Mouse (Mus musculus) midbrain, postnatal 0 days (tissue): ENCODE data around the gene Aldh18a1. TPM values are rescaled to one million over a fixed set of nuclear protein-coding genes. Genes with fewer than 3 reads are reported as not detected.

Experiments
- ATAC-seq: fragments of 200-750 bp; cut with Nextera tagmentation; 2 replicates; pipeline ENCODE4 v1.8.0; 2017; ENCODE audit warnings: moderate number of reproducible peaks, mild to moderate bottlenecking, moderate TSS enrichment, moderate library complexity; ENCODE audit not compliant: low FRiP score
- DNase-seq: peaks from one replicate; pipeline ENCODE4 v3.0.0-alpha.2; 2015; ENCODE audit warnings: low spot score
- H3K27ac ChIP-seq: fragments of 300-500 bp; sonication (generic); 2 replicates; pipeline ENCODE4 v1.5.1; 2014; ENCODE audit warnings: low read depth, mild to moderate bottlenecking, low read length, mixed read lengths
- H3K27me3 ChIP-seq: fragments of 300-500 bp; sonication (generic); 2 replicates; pipeline ENCODE4 v1.6.1; 2014; ENCODE audit warnings: low read length, control low read depth, mixed read lengths; ENCODE audit not compliant: insufficient read depth
- H3K36me3 ChIP-seq: fragments of 300-500 bp; sonication (generic); 2 replicates; pipeline ENCODE4 v1.6.1; 2014; ENCODE audit warnings: low read length, control low read depth, mixed read lengths; ENCODE audit not compliant: insufficient read depth
- H3K4me1 ChIP-seq: fragments of 300-500 bp; sonication (generic); 2 replicates; pipeline ENCODE4 v1.6.1; 2014; ENCODE audit warnings: mild to moderate bottlenecking, control low read depth, antibody characterized with exemption, low read length, mixed read lengths; ENCODE audit not compliant: insufficient read depth
- H3K4me2 ChIP-seq: fragments of 300-500 bp; sonication (generic); 2 replicates; pipeline ENCODE4 v1.6.1; 2014; ENCODE audit warnings: low read depth, mild to moderate bottlenecking, low read length, mixed read lengths; ENCODE audit not compliant: poor library complexity, severe bottlenecking
- H3K4me3 ChIP-seq: fragments of 300-500 bp; sonication (generic); 2 replicates; pipeline ENCODE4 v1.5.1; 2014; ENCODE audit warnings: low read depth, mild to moderate bottlenecking, low read length, moderate library complexity
- H3K9ac ChIP-seq: fragments of 300-500 bp; sonication (generic); replicated peaks from 2 replicates; pipeline ENCODE4 v1.6.1; 2014; ENCODE audit warnings: mild to moderate bottlenecking, low read length, moderate library complexity, mixed read lengths; ENCODE audit not compliant: poor library complexity, severe bottlenecking
- H3K9me3 ChIP-seq: fragments of 300-500 bp; sonication (generic); 2 replicates; pipeline ENCODE4 v1.6.1; 2016; ENCODE audit warnings: low read length, control low read depth
- CTCF ChIP-seq: IDR thresholded peaks from 2 replicates; pipeline ENCODE4 v1.5.1; 2016; ENCODE audit warnings: antibody characterized with exemption, mild to moderate bottlenecking
- WGBS: fragments of 180-500 bp; shearing (Covaris S2); extraction: QIAGEN DNeasy Blood & Tissue Kit; methylation state at CpG from one replicate; pipeline ENCODE4 v1.1.7; 2014; 5-methylcytosine and 5-hydroxymethylcytosine counted together
- polyA plus RNA-seq: library from polyadenylated mRNA; unstranded; fragments of >200 nt; fragmentation: Nextera tagmentation; extraction: Ambion mirVana; gene quantifications from 2 replicates; pipeline ENCODE4 v1.2.1, GENCODE M21; 2015
- total RNA-seq: library from RNA; depleted of rRNA; stranded (reverse); fragments of >200 nt; gene quantifications from 2 replicates; pipeline ENCODE4 v1.2.3, GENCODE M21; 2014; rRNA removed

The Aldh18a1 gene
- total RNA-seq, result 67.4 and 73.6 TPM in 2 replicates
- 28.9 and 31.4 TPM in 2 replicates for polyA plus RNA-seq

DNA sequence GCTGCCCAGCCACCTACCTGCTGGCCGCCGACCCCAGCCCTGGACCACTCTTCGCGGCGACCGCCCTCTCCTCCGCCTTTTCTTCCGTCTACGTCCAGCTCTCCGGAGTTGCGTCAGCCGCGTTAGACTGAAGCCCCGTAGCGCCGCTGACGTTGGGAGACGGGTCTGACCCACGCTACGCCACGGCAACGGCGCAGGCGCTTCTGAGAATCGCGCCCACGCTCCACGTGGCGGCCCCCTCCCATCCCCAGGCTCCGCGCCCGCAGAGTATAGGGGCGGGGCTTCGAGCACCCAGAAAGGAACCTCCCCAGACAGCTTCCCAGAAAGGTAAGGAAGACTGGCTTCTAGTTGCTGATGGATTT lies at the start of gene Aldh18a1:
Gene Aldh18a1 (minus strand): TSS at position 171 of the 362 bp plus-strand sequence.
- DNase-seq (peak; percentile 97), ATAC-seq (peak; percentile 97)
- TF ChIP-seq CTCF, result peak; percentile 22
- H3K4me3 ChIP-seq, result peak within 1 kb of the TSS; percentile 45
- under 1% methylated on average over 31 of the region's 34 CpGs for WGBS
- H3K9me3 ChIP-seq, result no peaks in the 10 kb centered on the region
- H3K27ac ChIP-seq, result peak within 1 kb of the TSS; percentile 59
- peak within 1 kb of the TSS; percentile 68 for H3K9ac ChIP-seq
- peaks cover 6% of the 10 kb centered on the region for H3K4me1 ChIP-seq
- H3K4me2 ChIP-seq, result peak within 1 kb of the TSS; percentile 75
- no peaks in the 10 kb centered on the region for H3K36me3 ChIP-seq
- H3K27me3 ChIP-seq, result no peaks in the 10 kb centered on the region

DNA sequence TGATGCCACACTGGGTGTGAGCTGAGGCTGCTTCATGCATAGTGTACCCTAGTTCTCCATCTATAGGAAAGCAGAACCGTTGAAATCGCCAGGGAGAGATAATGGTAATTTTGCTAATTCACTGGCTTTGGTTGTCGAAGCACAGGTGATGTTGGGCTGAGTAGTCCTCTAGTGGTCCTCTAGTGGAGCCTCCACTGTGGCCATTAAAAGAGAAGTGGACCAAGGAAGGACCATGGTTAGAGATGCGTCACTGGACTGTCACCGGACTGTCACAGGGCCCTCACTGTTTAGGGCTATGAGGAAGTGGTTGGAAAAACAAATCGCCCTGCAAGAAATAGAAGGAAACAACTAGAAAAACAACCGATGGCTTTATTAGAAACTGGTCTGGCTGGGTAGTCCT lies 49.3 kb upstream of the Aldh18a1 start:
- H3K36me3 ChIP-seq, result no peaks in the 10 kb centered on the region
- no peak overlapping the region for H3K4me3 ChIP-seq
- H3K9me3 ChIP-seq, result no peaks in the 10 kb centered on the region
- no peaks in the 10 kb centered on the region for H3K4me1 ChIP-seq
- ATAC-seq, result no peak
- WGBS, result 87% methylated on average over 7 of the region's 7 CpGs
- no peak overlapping the region for H3K27ac ChIP-seq
- DNase-seq, result no peak
- H3K4me2 ChIP-seq, result no peak overlapping the region
- H3K9ac ChIP-seq, result no peak overlapping the region
- TF ChIP-seq CTCF, result no peak
- no peaks in the 10 kb centered on the region for H3K27me3 ChIP-seq

DNA sequence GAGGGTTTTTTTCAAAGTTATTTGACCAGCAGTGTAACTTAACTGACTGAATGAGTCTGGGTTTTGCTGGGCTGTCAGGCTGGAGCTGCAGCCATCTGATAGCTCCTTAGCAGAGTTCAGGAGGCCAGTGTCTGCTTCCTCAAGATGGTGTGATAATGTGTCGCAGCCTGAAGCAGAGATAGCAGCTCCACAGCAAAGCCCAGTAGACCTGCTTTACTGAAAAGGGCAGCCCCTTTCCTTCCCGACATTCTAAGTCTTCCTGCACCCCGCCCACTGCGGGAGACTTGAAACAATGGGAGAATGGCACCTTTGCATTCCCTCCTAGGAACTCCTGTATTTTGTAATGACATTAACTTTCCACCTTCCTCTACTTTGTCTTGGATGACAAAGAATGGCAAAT lies 48.8 kb upstream of the Aldh18a1 start:
- Histone ChIP-seq H3K4me2 (no peak overlapping the region), H3K9ac (no peak overlapping the region), H3K27me3 (no peaks in the 10 kb centered on the region), H3K4me3 (no peak overlapping the region), H3K4me1 (no peaks in the 10 kb centered on the region), H3K27ac (no peak overlapping the region), H3K36me3 (no peaks in the 10 kb centered on the region), H3K9me3 (no peaks in the 10 kb centered on the region)
- WGBS, result 64% methylated on average over 4 of the region's 4 CpGs
- ATAC-seq, result no peak
- no peak for TF ChIP-seq CTCF
- DNase-seq, result no peak

- Histone ChIP-seq H3K4me2 (no peak overlapping the region), H3K9ac (no peak overlapping the region), H3K36me3 (no peaks in the 10 kb centered on the region), H3K4me3 (no peak overlapping the region), H3K9me3 (no peaks in the 10 kb centered on the region), H3K4me1 (no peaks in the 10 kb centered on the region), H3K27ac (no peak overlapping the region), H3K27me3 (no peaks in the 10 kb centered on the region)
- WGBS, result 63% methylated on average over 1 of the region's 1 CpGs
- no peak for DNase-seq
- peak; percentile 19; the same call in 1 of the 2 replicates for TF ChIP-seq CTCF
- no peak for ATAC-seq
These were observed 44.9 kb upstream of the Aldh18a1 start for GRCm38 (mm10) chr19:40633144-40633543.

GRCm38 (mm10) chr19:40632668-40633067 lies 44.4 kb upstream of the Aldh18a1 start:
- no peaks in the 10 kb centered on the region for H3K27me3 ChIP-seq
- ATAC-seq (no peak), DNase-seq (no peak)
- no peak overlapping the region for H3K4me3 ChIP-seq
- 82% methylated on average over 5 of the region's 5 CpGs for WGBS
- no peak for TF ChIP-seq CTCF
- no peak overlapping the region for H3K9ac ChIP-seq
- H3K36me3 ChIP-seq, result no peaks in the 10 kb centered on the region
- H3K27ac ChIP-seq, result no peak overlapping the region
- no peaks in the 10 kb centered on the region for H3K4me1 ChIP-seq
- no peak overlapping the region for H3K4me2 ChIP-seq
- no peaks in the 10 kb centered on the region for H3K9me3 ChIP-seq

DNA sequence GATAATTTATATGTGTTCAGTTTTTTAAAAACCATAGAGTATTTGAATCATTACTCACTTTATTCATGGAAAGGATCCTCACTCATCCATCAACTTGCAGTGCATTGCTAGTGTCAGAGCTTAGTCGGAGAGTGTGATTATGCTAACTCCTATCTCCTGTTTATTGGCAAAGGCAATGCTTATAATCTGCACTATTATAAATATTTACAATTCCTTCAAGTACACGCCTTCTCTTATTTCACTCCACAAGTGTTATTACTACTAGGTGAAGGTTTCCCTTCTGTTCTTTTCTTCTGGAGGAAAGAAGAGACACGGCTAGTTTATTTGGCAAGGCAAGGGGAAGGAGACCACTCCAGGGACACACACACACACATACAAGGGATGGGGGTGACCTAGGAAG lies 43.9 kb upstream of the Aldh18a1 start:
- Histone ChIP-seq H3K27ac (no peak overlapping the region), H3K4me2 (no peak overlapping the region), H3K9ac (no peak overlapping the region), H3K4me1 (no peaks in the 10 kb centered on the region), H3K36me3 (no peaks in the 10 kb centered on the region), H3K4me3 (no peak overlapping the region), H3K27me3 (no peaks in the 10 kb centered on the region), H3K9me3 (no peaks in the 10 kb centered on the region)
- WGBS, result 74% methylated on average over 3 of the region's 3 CpGs
- DNase-seq (no peak), ATAC-seq (no peak)
- no peak for TF ChIP-seq CTCF
